Mouse (Mus musculus) E14TG2a.4 (cell line): ENCODE measurements around the gene Camk1d.

Source experiments
- H3K27me3 ChIP-seq: 2 replicates; pipeline ENCODE4 v1.6.1; 2014; ENCODE audit warnings: low read length, control low read depth; ENCODE audit not compliant: insufficient read depth
- H3K36me3 ChIP-seq: 2 replicates; pipeline ENCODE4 v1.6.1; 2014; ENCODE audit warnings: low read length, control low read depth; ENCODE audit not compliant: insufficient read depth
- H3K4me1 ChIP-seq: replicated peaks from 2 replicates; pipeline ENCODE4 v1.6.1; 2014; ENCODE audit warnings: low read depth, low read length, control low read depth
- H3K4me3 ChIP-seq: replicated peaks from 2 replicates; pipeline ENCODE4 v1.5.1; 2014; ENCODE audit warnings: mild to moderate bottlenecking, low read length
- H3K9me3 ChIP-seq: 2 replicates; pipeline ENCODE4 v1.6.1; 2014; ENCODE audit warnings: low read length, control low read depth
- CTCF ChIP-seq: conservative IDR thresholded peaks from 2 replicates; pipeline ENCODE4 v1.5.1; 2014; ENCODE audit warnings: low read length
- NANOG ChIP-seq: IDR thresholded peaks from 2 replicates; pipeline ENCODE4 v1.6.1; 2014; ENCODE audit warnings: borderline replicate concordance, low read length, mixed read lengths
- POU5F1 ChIP-seq: IDR thresholded peaks from 2 replicates; pipeline ENCODE4 v1.6.1; 2014; ENCODE audit warnings: low read length, borderline replicate concordance

Gene Camk1d

GRCm38 (mm10) chr2:5743886-5744285 lies 29.6 kb upstream of the Camk1d start:
- TF ChIP-seq CTCF = no peak
- no peak for TF ChIP-seq POU5F1
- no peak for TF ChIP-seq NANOG
- peaks cover 3% of the 10 kb centered on the region; the same call in 1 of the 2 replicates for H3K4me1 ChIP-seq
- H3K36me3 ChIP-seq = no peaks in the 10 kb centered on the region
- peaks cover 3% of the 10 kb centered on the region; the same call in 1 of the 2 replicates for H3K9me3 ChIP-seq
- 0 out of 2 replicates have a peak, but pooled peaks cover 2% of the 10 kb centered on the region for H3K27me3 ChIP-seq
- H3K4me3 ChIP-seq = no peak overlapping the region

- H3K4me3 ChIP-seq = no peak overlapping the region
- H3K36me3 ChIP-seq = no peaks in the 10 kb centered on the region
- no peaks in the 10 kb centered on the region for H3K27me3 ChIP-seq
- TF ChIP-seq CTCF = no peak
- no peak for TF ChIP-seq NANOG
- no peak for TF ChIP-seq POU5F1
- H3K4me1 ChIP-seq = peaks cover 11% of the 10 kb centered on the region
- H3K9me3 ChIP-seq = peaks cover 8% of the 10 kb centered on the region; the same call in 1 of the 2 replicates
Observed at GRCm38 (mm10) chr2:5740913-5741312, 26.6 kb upstream of the Camk1d start.

DNA sequence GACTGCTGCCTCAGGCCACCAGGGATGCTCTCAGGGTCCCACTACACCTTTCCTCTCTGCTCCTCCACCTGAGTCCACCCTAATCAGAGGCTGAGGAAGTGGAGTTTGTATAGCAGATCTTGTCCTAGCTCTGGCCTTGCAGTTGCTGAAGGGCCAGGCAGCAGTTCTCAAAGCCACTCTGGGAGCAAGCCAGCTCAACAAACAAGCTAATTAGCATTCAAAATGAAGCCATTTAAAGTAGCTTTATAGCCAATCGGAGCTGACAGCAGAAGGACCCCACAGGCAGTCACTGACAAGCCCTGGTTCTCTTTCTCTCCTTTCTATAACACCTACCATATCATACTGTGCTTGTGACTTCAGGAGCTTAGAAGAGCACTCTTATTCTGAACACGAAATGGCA lies 21.6 kb upstream of the Camk1d start:
- Histone ChIP-seq H3K27me3 (peaks cover 5% of the 10 kb centered on the region; the same call in 1 of the 2 replicates), H3K4me1 (peaks cover 24% of the 10 kb centered on the region), H3K9me3 (peaks cover 22% of the 10 kb centered on the region), H3K36me3 (no peaks in the 10 kb centered on the region), H3K4me3 (no peak overlapping the region)
- TF ChIP-seq CTCF (no peak), POU5F1 (no peak), NANOG (no peak)

GRCm38 (mm10) chr2:5733300-5734085 lies 19.2 kb upstream of the Camk1d start:
- Histone ChIP-seq H3K27me3 (peaks cover 7% of the 10 kb centered on the region; the same call in 1 of the 2 replicates), H3K9me3 (peaks cover 22% of the 10 kb centered on the region), H3K36me3 (no peaks in the 10 kb centered on the region), H3K4me1 (peaks cover 34% of the 10 kb centered on the region), H3K4me3 (no peak overlapping the region)
- TF ChIP-seq NANOG = no peak
- TF ChIP-seq CTCF = no peak
- TF ChIP-seq POU5F1 = no peak

- no peaks in the 10 kb centered on the region for H3K36me3 ChIP-seq
- H3K4me1 ChIP-seq = peaks cover 34% of the 10 kb centered on the region
- peaks cover 11% of the 10 kb centered on the region for H3K27me3 ChIP-seq
- H3K4me3 ChIP-seq = no peak overlapping the region
- TF ChIP-seq NANOG = no peak
- no peak for TF ChIP-seq CTCF
- TF ChIP-seq POU5F1 = no peak
- peaks cover 20% of the 10 kb centered on the region for H3K9me3 ChIP-seq
Observed at GRCm38 (mm10) chr2:5732047-5732446, 17.7 kb upstream of the Camk1d start.

GRCm38 (mm10) chr2:5730364-5730792 lies 16.1 kb upstream of the Camk1d start:
- H3K27me3 ChIP-seq = peaks cover 11% of the 10 kb centered on the region
- no peaks in the 10 kb centered on the region for H3K36me3 ChIP-seq
- H3K4me1 ChIP-seq = peaks cover 26% of the 10 kb centered on the region
- no peak for TF ChIP-seq NANOG
- TF ChIP-seq POU5F1 = no peak
- no peak for TF ChIP-seq CTCF
- no peak overlapping the region for H3K4me3 ChIP-seq
- peaks cover 17% of the 10 kb centered on the region for H3K9me3 ChIP-seq

DNA sequence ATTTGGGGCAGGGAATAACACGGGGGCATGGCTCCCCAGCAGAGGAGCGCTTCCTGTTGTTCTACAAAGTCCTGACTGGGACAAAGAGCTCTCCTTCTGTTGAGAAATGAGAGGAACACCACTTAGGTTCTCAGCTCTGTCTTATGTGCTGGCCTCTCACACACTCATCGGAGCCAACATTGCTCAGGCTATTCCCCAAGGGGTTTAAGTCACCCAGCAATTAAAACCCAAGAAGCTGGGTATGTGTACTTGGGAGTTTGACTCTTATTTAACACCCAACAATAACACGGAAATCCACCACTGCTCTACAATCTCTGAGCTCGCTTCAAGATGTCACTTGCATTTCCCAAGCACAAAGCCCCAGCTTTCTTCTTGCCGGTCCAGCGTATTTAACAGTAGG lies 15.6 kb upstream of the Camk1d start:
- Histone ChIP-seq H3K4me1 (peaks cover 26% of the 10 kb centered on the region), H3K9me3 (peaks cover 17% of the 10 kb centered on the region), H3K27me3 (peaks cover 11% of the 10 kb centered on the region), H3K36me3 (no peaks in the 10 kb centered on the region), H3K4me3 (no peak overlapping the region)
- TF ChIP-seq NANOG (no peak), CTCF (no peak), POU5F1 (no peak)

DNA sequence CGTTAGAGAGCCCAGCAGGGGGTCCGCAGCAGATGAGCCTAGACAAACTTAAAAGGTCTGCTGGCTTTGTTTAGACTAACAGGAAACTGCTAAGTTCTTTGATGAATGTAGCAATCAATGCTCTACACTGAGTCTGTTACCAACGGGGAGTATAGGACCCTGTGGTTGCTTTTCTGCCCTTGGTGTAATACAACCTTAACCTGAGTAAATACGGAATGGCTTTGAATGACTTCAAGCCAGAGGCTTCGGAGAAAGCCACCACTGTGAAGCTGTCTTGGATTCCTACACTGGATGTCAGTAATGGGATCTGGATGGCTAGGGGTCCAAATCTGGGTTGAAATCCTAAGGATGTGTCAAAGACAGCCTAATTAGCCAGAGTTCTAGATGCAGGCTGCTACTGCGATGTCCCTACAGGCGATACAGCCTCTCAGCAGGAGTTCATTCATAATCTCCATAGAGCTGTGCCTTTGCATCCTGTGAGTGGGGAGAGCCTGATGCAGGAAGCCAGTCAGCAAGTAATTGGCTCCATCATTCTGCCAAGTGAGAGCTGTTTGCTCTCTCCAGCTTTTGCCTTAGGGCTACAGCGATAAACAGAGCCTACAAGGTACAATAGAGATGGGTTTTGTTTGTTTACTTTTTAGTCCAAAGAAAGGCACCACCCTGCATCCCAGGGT lies 10.8 kb upstream of the Camk1d start:
- H3K36me3 ChIP-seq = no peaks in the 10 kb centered on the region
- peaks cover 31% of the 10 kb centered on the region for H3K4me1 ChIP-seq
- peaks cover 6% of the 10 kb centered on the region for H3K27me3 ChIP-seq
- TF ChIP-seq POU5F1 (no peak), CTCF (no peak), NANOG (peak; percentile 7; the same call in 1 of the 2 replicates)
- H3K9me3 ChIP-seq = no peaks in the 10 kb centered on the region
- H3K4me3 ChIP-seq = no peak overlapping the region
